Comparison of ENCODE assay signal across 25 mouse cellular contexts in genomic region chr8:103144835-103145234, GRCm38 (mm10).
"Had no signal": no experiment of that assay in that cellular context is flagged by ENCODE, and none has a peak within 500 bp of the region (broad histone marks: within the 10 kb centered on the region; RNA-seq: fewer than 3 reads in every experiment).

No protein-coding gene starts in this region.

- H3K27ac ChIP-seq: heart, adult 2 months; heart, embryonic 13.5 days; heart, embryonic 15.5 days; hindbrain, embryonic 13.5 days; hindbrain, embryonic 15.5 days; hindbrain, postnatal 0 days; kidney, embryonic 15.5 days; kidney, postnatal 0 days; limb, embryonic 13.5 days had no signal

- H3K4me2 ChIP-seq: heart, embryonic 11.5 days; heart, embryonic 13.5 days; heart, embryonic 15.5 days; hindbrain, embryonic 13.5 days; hindbrain, embryonic 15.5 days; kidney, embryonic 15.5 days; limb, embryonic 13.5 days had no signal

- H3K4me1 ChIP-seq: heart, embryonic 13.5 days; heart, embryonic 15.5 days; kidney, embryonic 15.5 days had no signal

- H3K9ac ChIP-seq: forebrain, postnatal 0 days; heart, embryonic 13.5 days; heart, embryonic 15.5 days; hindbrain, embryonic 13.5 days; hindbrain, embryonic 15.5 days; kidney, embryonic 15.5 days; limb, embryonic 13.5 days had no signal

- ATAC-seq: forebrain, postnatal 0 days; hindbrain, postnatal 0 days; intestine, embryonic 16.5 days had no signal

- H3K9me3 ChIP-seq: heart, embryonic 13.5 days; heart, embryonic 15.5 days; hindbrain, embryonic 13.5 days; hindbrain, embryonic 15.5 days; kidney, embryonic 15.5 days; limb, embryonic 13.5 days had no signal

- DNase-seq: forebrain, postnatal 0 days; gastrocnemius, postnatal 14 days; gastrocnemius, postnatal 36 days; heart, adult 11 months; heart, adult 2 months; heart, postnatal 14 days; heart, postnatal 36 days; kidney, adult 11 months; kidney, adult 2 months; kidney, adult 9 months; kidney, postnatal 14 days; kidney, postnatal 36 days; layer of hippocampus, adult 9-11 months; layer of hippocampus, postnatal 36 days; left cerebral cortex, postnatal 4 days had no signal

- H3K4me3 ChIP-seq: heart, adult 2 months; heart, embryonic 13.5 days; heart, embryonic 15.5 days; hindbrain, embryonic 13.5 days; hindbrain, embryonic 15.5 days; kidney, embryonic 15.5 days; limb, embryonic 13.5 days had no signal

- H3K27me3 ChIP-seq: heart, embryonic 13.5 days; heart, embryonic 15.5 days; hindbrain, embryonic 13.5 days; hindbrain, embryonic 15.5 days; kidney, embryonic 15.5 days; limb, embryonic 13.5 days had no signal

- H3K36me3 ChIP-seq: heart, embryonic 13.5 days; heart, embryonic 15.5 days; hindbrain, embryonic 13.5 days; hindbrain, embryonic 15.5 days; kidney, embryonic 15.5 days; limb, embryonic 13.5 days had no signal
